Mouse (Mus musculus): Measurements from ENCODE around the gene Dcaf8. TPM values are rescaled to one million over a fixed set of nuclear protein-coding genes. Genes with fewer than 3 reads are reported as not detected.

Dcaf8 gene
- total and polyA plus RNA-seq, 3 experiments: 31.7 to 49.0 (median 45.8) TPM

GRCm38 (mm10) chr1:172126376-172127347, 21.2 kb upstream of the Dcaf8 start, which contains the start of gene Pex19 (continued):
- TF ChIP-seq GATA1 (IDR thresholded peaks at IDR 0.05; ENCODE audit: low read depth, low read length) (no peak), NRF1 (IDR thresholded peaks at IDR 0.05; ENCODE audit: insufficient read depth, low read depth, low read length, poor library complexity, severe bottlenecking) (no peak), MYC (IDR thresholded peaks at IDR 0.05; ENCODE audit: low read depth, low read length) (no peak), KAT2A (conservative IDR thresholded peaks at IDR 0.05; ENCODE audit: low read depth, low read length) (no peak; the same call in 1 of the 2 replicates), EP300 (IDR thresholded peaks at IDR 0.05; ENCODE audit: low read depth in 1 of 2, low read length in 2 of 2) (no peak), MYB (IDR thresholded peaks at IDR 0.05; ENCODE audit: low read depth, low read length) (no peak), MXI1 (IDR thresholded peaks at IDR 0.05; ENCODE audit: low read depth, low read length) (peak; percentile 99), ZKSCAN1 (IDR thresholded peaks at IDR 0.05; ENCODE audit: low read depth, low read length) (no peak), POLR2AphosphoS5 (IDR thresholded peaks at IDR 0.05; ENCODE audit: borderline replicate concordance, low read depth, low read length) (no peak), TBP (IDR thresholded peaks at IDR 0.05; ENCODE audit: low read depth, low read length) (0 out of 2 replicates have a peak, but pooled peaks have one; percentile 6), MAFK (IDR thresholded peaks at IDR 0.05; ENCODE audit: borderline replicate concordance, low read depth, low read length) (no peak), ELF1 (IDR thresholded peaks at IDR 0.05; ENCODE audit: low read depth, low read length) (no peak), TAL1 (IDR thresholded peaks at IDR 0.05; ENCODE audit: low read length) (no peak), UBTF (IDR thresholded peaks at IDR 0.05; ENCODE audit: borderline replicate concordance, insufficient read depth, low read depth, low read length) (no peak), RCOR1 (IDR thresholded peaks at IDR 0.05; ENCODE audit: low read depth, low read length) (no peak), SMC3 (IDR thresholded peaks at IDR 0.05; ENCODE audit: low read depth, low read length) (no peak), RAD21 (IDR thresholded peaks at IDR 0.05; ENCODE audit: low read depth, low read length) (no peak)

GRCm38 (mm10) chr1:172127487-172127886, 20.4 kb upstream of the Dcaf8 start:
- Histone ChIP-seq H3K36me3 (ENCODE audit: control insufficient read depth in 1 of 2, insufficient read depth in 2 of 2, low read length in 2 of 2) (peaks cover 2 to 5% of the 10 kb centered on the region in 2 experiments), H3K9me3 (replicated peaks; ENCODE audit: insufficient read depth, low read length) (no peaks in the 10 kb centered on the region), H3K4me3 (ENCODE audit: control insufficient read depth in 1 of 2, insufficient read depth in 1 of 2, low read depth in 2 of 2, low read length in 2 of 2) (peak overlapping the region; percentile 88 to 94), H3K27ac (ENCODE audit: control insufficient read depth, low read depth, low read length) (no peak overlapping the region), H3K79me2 (ENCODE audit: control insufficient read depth, insufficient read depth, low read length, poor library complexity) (peaks cover 5% of the 10 kb centered on the region), H3K27me3 (ENCODE audit: control insufficient read depth in 1 of 2, insufficient read depth in 2 of 2, low read length in 2 of 2) (no peaks in the 10 kb centered on the region), H3K4me1 (ENCODE audit: control insufficient read depth in 1 of 2, insufficient read depth in 2 of 2, low read length in 2 of 2) (peaks cover 2 to 5% of the 10 kb centered on the region in 2 experiments), H3K9ac (ENCODE audit: control insufficient read depth, low read depth, low read length, poor library complexity, severe bottlenecking) (peak overlapping the region; percentile 90)
- TF ChIP-seq ZNF384 (IDR thresholded peaks at IDR 0.05; ENCODE audit: low read depth, low read length) (no peak), CTCF (IDR thresholded peaks at IDR 0.05 in 2 of 3, conservative IDR thresholded peaks at IDR 0.05 in 1 of 3; ENCODE audit: control insufficient read depth in 1 of 3, insufficient read depth in 1 of 3, low read depth in 2 of 3, low read length in 3 of 3, poor library complexity in 1 of 3, severe bottlenecking in 1 of 3) (no peak), EP300 (IDR thresholded peaks at IDR 0.05; ENCODE audit: low read depth in 1 of 2, low read length in 2 of 2) (no peak), TCF12 (IDR thresholded peaks at IDR 0.05; ENCODE audit: low read depth, low read length) (no peak), MXI1 (IDR thresholded peaks at IDR 0.05; ENCODE audit: low read depth, low read length) (peak; percentile 28; the same call in 1 of the 2 replicates)
- DNase-seq (ENCODE audit: low read depth, low spot score): no peak

Measured in MEL (cell line).